Mouse (Mus musculus) neural tube, embryonic 15.5 days (tissue): ENCODE results near the gene Gpx3. TPM values are rescaled to one million over a fixed set of nuclear protein-coding genes. Genes with fewer than 3 reads are reported as not detected.

Experiments
- ATAC-seq: fragments of 200-750 bp; cut with Nextera tagmentation; 2 replicates; pipeline ENCODE4 v1.8.0; 2017; ENCODE audit warnings: mild to moderate bottlenecking, moderate TSS enrichment, moderate library complexity; ENCODE audit not compliant: low FRiP score
- H3K27ac ChIP-seq: fragments of 300-500 bp; sonication (generic); replicated peaks from 2 replicates; pipeline ENCODE4 v1.5.1; 2015; ENCODE audit warnings: mild to moderate bottlenecking, inconsistent platforms
- H3K27me3 ChIP-seq: fragments of 300-500 bp; sonication (generic); replicated peaks from 2 replicates; pipeline ENCODE4 v1.6.1; 2015; ENCODE audit warnings: inconsistent platforms
- H3K36me3 ChIP-seq: fragments of 300-500 bp; sonication (generic); 2 replicates; pipeline ENCODE4 v1.6.1; 2015; ENCODE audit warnings: inconsistent platforms
- H3K4me1 ChIP-seq: fragments of 300-500 bp; sonication (generic); 2 replicates; pipeline ENCODE4 v1.6.1; 2015; ENCODE audit warnings: inconsistent platforms
- H3K4me2 ChIP-seq: fragments of 300-500 bp; sonication (generic); 2 replicates; pipeline ENCODE4 v1.6.1; 2015; ENCODE audit warnings: inconsistent platforms, mild to moderate bottlenecking, moderate library complexity
- H3K4me3 ChIP-seq: fragments of 300-500 bp; sonication (generic); replicated peaks from 2 replicates; pipeline ENCODE4 v1.5.1; 2015; ENCODE audit warnings: mild to moderate bottlenecking, inconsistent platforms
- H3K9ac ChIP-seq: fragments of 300-500 bp; sonication (generic); replicated peaks from 2 replicates; pipeline ENCODE4 v1.6.1; 2015; ENCODE audit warnings: mild to moderate bottlenecking, inconsistent platforms
- H3K9me3 ChIP-seq: fragments of 300-500 bp; sonication (generic); replicated peaks from 2 replicates; pipeline ENCODE4 v1.6.1; 2016; ENCODE audit warnings: inconsistent platforms
- WGBS: fragments of 180-500 bp; shearing (Covaris S2); methylation state at CpG from one replicate; pipeline ENCODE4 v1.1.7; 2015; ENCODE audit warnings: mixed read lengths; 5-methylcytosine and 5-hydroxymethylcytosine counted together
- polyA plus RNA-seq: library from polyadenylated mRNA; unstranded; fragments of >200 nt; fragmentation: Nextera tagmentation; extraction: Ambion mirVana; gene quantifications from 2 replicates; pipeline ENCODE4 v1.2.1, GENCODE M21; 2015

Gpx3 gene
- polyA plus RNA-seq, 1 experiment from 2014 or later, result 69.2 TPM

DNA sequence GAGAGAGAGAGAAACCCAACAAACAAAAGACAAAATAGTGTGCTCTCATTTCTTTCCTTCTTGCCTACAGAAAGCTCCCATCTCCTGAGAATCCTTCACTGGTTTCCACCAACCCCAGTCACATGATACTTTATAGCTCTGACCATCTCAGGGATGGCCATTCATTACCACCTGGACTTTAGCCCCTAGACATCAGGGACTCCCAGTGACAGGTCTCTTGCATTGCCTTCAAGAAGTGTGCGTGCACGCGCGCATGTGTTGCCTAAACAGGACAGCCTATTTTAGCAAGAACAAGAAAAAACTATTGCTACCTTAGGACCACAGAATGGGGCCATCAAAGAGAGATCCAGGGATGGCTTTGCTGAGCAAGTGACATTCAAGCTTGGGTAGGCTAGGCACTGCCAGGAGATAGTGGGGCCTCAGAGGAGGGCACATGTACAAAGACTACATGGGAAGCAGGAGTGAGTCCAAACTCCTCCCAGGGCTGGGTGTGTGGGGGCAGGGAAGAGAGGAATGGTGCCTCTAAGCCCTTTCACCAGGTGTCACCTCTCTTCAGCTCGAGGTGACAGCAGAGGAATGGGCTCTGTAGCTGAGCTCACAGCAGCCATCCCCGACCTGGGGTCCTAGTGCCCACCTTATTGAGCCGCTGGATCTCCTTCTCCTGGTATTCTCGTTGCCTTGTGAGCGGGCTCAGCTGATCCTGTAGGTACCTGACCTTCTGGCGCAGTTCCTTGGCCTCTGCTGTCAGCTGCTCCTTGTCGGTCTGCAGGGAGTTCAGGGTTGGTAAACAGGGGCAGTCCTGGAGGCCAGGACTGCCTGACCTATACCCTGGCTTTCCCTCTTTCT lies 18.1 kb downstream of the Gpx3 start:
- Histone ChIP-seq H3K27me3 (no peaks in the 10 kb centered on the region), H3K4me1 (no peaks in the 10 kb centered on the region), H3K4me2 (no peak overlapping the region), H3K27ac (no peak overlapping the region), H3K4me3 (no peak overlapping the region), H3K36me3 (peaks cover 59% of the 10 kb centered on the region), H3K9me3 (no peaks in the 10 kb centered on the region), H3K9ac (no peak overlapping the region)
- WGBS, result 89% methylated on average over 11 of the region's 11 CpGs
- no peak for ATAC-seq

DNA sequence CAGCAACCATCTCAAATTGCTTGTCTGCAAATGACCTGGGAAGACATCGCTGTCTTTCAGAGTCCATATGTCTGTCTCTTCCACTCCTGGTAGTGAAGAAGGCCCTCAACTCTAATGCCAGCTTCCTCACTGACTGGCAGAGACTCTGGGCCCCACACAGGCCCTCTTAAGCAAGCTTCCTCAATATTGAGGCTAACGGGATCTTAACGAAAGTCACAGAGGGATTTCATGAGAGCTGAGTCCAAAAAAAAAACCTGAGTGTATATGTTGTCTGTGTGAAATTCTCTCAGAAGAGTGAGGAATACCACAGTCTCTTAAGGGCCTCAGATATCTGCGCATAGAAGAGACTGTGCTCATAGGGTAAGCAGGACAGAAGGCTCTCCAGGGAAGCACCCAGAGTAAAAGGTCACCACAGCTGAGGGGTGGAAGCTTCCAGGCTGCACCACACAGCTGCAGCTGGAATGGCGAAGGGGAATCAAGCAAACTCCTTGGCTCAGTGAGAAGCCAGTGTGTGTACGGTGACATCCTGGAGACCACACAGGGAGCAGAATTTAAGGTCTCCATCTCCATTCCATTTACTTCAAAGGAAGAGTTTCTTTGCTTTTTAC lies 18.8 kb downstream of the Gpx3 start:
- Histone ChIP-seq H3K27ac (no peak overlapping the region), H3K4me3 (no peak overlapping the region), H3K4me2 (no peak overlapping the region), H3K9me3 (no peaks in the 10 kb centered on the region), H3K4me1 (no peaks in the 10 kb centered on the region), H3K36me3 (peaks cover 63% of the 10 kb centered on the region), H3K9ac (no peak overlapping the region), H3K27me3 (no peaks in the 10 kb centered on the region)
- 86% methylated on average over 6 of the region's 6 CpGs for WGBS
- no peak for ATAC-seq

DNA sequence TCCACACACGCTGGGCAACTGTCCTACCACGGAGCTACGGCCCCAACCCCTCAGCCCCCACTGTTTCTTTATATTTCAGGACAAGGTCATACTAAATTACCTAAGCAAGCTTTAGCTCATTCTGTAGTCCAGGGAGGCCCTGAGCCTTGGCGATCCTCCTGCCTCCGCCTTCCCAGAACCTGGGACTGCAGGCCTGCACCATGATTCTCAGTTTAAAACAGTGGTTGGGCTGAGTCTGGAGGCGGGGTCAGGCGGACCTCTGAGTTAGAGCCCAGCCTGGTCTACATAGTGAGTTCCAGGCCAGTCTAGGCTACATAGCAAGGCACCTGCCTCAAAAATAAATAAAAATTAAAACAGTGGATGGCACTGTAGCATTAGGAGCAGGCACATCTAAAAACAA lies 19.5 kb downstream of the Gpx3 start:
- no peak for ATAC-seq
- 38% methylated on average over 7 of the region's 7 CpGs for WGBS
- Histone ChIP-seq H3K27me3 (no peaks in the 10 kb centered on the region), H3K4me1 (no peaks in the 10 kb centered on the region), H3K4me3 (no peak overlapping the region), H3K9ac (no peak overlapping the region), H3K27ac (no peak overlapping the region), H3K4me2 (no peak overlapping the region), H3K9me3 (no peaks in the 10 kb centered on the region), H3K36me3 (peaks cover 68% of the 10 kb centered on the region)

DNA sequence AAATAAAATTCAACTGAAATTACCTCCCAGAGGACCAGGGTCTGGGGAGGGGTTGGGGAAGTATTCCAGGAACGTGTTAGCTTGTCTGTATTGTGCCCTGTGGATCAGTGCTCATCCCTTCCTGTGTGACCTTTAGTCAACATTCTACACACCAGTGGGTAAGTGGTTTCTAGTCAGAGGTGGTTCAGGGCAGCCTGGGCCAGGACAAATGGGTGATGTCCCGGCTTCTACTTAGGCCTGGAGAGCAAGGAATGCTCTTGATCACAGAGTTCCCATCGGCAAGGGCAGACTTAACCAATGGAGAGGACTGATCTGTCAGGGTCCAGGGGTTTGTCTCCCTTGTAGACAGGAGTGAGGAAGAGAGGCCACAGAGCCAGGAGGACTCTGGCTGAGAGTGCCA lies 20.2 kb downstream of the Gpx3 start:
- no peaks in the 10 kb centered on the region for H3K4me1 ChIP-seq
- H3K4me3 ChIP-seq, result no peak overlapping the region
- ATAC-seq, result no peak
- H3K27me3 ChIP-seq, result no peaks in the 10 kb centered on the region
- H3K36me3 ChIP-seq, result peaks cover 68% of the 10 kb centered on the region
- H3K9me3 ChIP-seq, result no peaks in the 10 kb centered on the region
- WGBS, result 93% methylated on average over 3 of the region's 3 CpGs
- H3K4me2 ChIP-seq, result no peak overlapping the region
- no peak overlapping the region for H3K9ac ChIP-seq
- no peak overlapping the region for H3K27ac ChIP-seq

DNA sequence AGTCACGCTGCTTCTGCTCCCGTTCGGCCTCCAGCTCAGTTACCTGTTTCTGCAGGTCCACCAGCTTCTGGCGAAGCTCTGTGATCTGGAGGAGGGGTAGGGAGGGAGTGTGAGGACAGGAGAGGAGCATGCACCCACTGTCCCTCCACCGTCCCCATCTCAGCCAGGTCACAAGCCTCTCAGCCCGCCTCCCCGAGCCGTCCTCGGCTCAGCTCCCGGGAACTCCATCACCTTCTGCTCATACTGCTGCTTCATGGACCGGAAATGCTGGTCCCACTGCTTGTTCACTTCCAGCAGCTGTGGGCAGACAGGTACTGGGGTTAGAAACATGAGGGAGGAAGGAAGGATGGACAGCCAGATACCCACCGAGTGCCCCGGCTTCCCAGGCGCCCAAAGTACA lies 21.9 kb downstream of the Gpx3 start:
- H3K4me1 ChIP-seq, result no peaks in the 10 kb centered on the region
- H3K27ac ChIP-seq, result no peak overlapping the region
- no peak for ATAC-seq
- no peak overlapping the region for H3K4me3 ChIP-seq
- 90% methylated on average over 14 of the region's 14 CpGs for WGBS
- H3K36me3 ChIP-seq, result peaks cover 61% of the 10 kb centered on the region
- no peaks in the 10 kb centered on the region for H3K9me3 ChIP-seq
- H3K4me2 ChIP-seq, result no peak overlapping the region
- no peak overlapping the region for H3K9ac ChIP-seq
- no peaks in the 10 kb centered on the region for H3K27me3 ChIP-seq

DNA sequence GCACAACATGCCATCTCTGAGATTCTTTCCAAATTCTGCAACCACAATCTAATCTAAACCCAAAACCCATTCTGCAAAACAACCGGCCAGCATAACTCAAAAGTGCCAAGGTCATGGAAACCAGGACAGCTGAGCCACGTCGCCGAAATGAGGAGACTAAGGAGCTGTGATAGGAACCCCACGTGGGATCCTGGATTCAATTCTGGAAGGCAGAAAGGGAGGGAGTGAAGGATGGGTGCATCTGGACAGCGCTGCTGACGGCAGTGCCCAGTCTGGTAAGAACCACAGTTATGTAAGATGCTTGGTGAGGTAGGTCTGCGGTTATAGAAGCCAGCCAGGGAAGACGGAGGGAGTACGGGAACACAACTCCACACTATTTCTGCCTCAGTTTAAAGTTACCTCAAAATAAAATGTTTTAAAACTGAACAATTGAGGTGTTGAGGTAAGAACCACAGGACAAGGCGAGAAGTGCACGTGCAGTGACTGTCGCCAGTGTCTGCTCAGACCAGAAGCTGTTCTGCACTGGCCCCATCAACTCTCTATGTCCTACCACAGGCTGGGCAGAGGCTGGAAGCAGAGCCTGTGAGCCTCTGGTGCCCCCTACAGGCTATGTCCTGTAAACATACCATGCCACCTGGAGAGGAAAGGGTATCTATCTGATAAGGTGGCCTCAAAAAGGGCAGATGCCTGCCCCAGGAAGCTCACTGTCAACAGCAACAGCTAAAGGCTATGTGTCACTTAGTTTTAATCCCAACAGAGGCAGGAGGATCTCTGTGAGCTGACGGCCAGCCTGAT lies 25.3 kb downstream of the Gpx3 start:
- 86% methylated on average over 14 of the region's 14 CpGs for WGBS
- Histone ChIP-seq H3K9ac (no peak overlapping the region), H3K4me3 (no peak overlapping the region), H3K4me1 (no peaks in the 10 kb centered on the region), H3K36me3 (peaks cover 56% of the 10 kb centered on the region), H3K27me3 (no peaks in the 10 kb centered on the region), H3K4me2 (no peak overlapping the region), H3K9me3 (no peaks in the 10 kb centered on the region), H3K27ac (no peak overlapping the region)
- no peak for ATAC-seq

DNA sequence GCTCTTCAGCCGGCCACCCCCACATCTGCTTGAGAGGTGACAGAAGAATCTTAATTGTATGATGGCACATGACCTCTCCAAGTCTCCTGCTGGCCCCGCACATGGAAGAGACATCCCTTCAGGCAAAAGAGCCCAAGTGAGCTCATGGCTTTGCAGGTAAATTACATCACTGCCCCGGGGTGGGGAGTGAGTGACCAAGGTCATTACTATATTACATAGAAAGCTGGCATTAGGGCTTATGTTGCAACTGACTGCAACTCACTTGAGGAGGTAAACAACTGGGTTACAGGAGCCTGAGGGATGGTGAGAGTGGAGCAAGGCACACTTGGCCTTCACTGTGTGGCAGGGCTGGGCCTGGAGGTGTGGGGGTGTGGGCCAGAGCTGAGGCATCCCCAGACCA lies 26.0 kb downstream of the Gpx3 start:
- Histone ChIP-seq H3K4me1 (no peaks in the 10 kb centered on the region), H3K27ac (no peak overlapping the region), H3K9me3 (no peaks in the 10 kb centered on the region), H3K36me3 (peaks cover 54% of the 10 kb centered on the region), H3K9ac (no peak overlapping the region), H3K4me3 (no peak overlapping the region), H3K4me2 (no peak overlapping the region), H3K27me3 (no peaks in the 10 kb centered on the region)
- 92% methylated on average over 3 of the region's 3 CpGs for WGBS
- ATAC-seq, result no peak

DNA sequence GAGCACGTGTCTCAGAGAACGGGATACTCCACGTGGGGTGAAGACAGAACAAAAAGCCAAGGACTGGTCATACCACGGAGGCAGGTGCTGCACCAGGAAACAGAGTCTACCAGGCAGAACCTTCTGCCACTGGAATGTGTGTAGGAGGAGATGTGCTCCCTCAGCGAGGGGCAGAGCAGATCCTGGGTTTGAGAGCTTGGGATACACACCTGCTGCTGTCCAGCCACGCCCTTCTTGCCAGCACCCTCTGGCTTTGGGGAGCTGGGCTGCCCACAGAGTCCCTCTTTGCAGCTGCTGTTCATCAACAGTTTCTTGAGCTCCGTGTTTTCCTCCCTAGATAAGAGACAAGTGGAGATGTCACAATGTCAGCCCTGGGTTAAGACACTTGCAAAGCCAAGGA lies 26.6 kb downstream of the Gpx3 start:
- no peak overlapping the region for H3K27ac ChIP-seq
- no peak overlapping the region for H3K4me3 ChIP-seq
- no peak for ATAC-seq
- H3K4me2 ChIP-seq, result no peak overlapping the region
- H3K9me3 ChIP-seq, result no peaks in the 10 kb centered on the region
- no peak overlapping the region for H3K9ac ChIP-seq
- H3K36me3 ChIP-seq, result peaks cover 55% of the 10 kb centered on the region
- 90% methylated on average over 7 of the region's 7 CpGs for WGBS
- no peaks in the 10 kb centered on the region for H3K4me1 ChIP-seq
- no peaks in the 10 kb centered on the region for H3K27me3 ChIP-seq

DNA sequence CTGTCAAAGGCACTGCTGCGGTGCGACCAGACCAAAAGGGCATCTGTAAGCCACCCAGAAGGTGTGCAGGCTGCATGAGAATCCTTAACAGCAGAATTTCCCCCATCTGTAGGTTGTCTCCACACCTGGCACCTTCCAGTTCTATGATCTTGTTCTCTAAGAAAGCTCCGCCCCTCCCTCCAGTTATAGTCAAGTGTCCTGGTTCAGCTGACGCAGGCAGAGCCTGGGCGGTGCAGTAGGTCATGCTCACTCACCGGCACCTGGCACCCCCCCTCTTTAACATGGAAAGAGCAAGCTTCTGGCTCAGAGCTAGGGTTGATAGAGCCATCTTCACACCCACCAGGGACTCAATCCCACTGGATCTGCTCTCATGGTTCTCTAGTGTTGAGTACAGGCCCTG lies 27.0 kb downstream of the Gpx3 start:
- peaks cover 53% of the 10 kb centered on the region for H3K36me3 ChIP-seq
- no peak overlapping the region for H3K4me3 ChIP-seq
- H3K4me1 ChIP-seq, result no peaks in the 10 kb centered on the region
- H3K27ac ChIP-seq, result no peak overlapping the region
- H3K4me2 ChIP-seq, result no peak overlapping the region
- 96% methylated on average over 6 of the region's 6 CpGs for WGBS
- H3K9me3 ChIP-seq, result no peaks in the 10 kb centered on the region
- ATAC-seq, result no peak
- no peak overlapping the region for H3K9ac ChIP-seq
- H3K27me3 ChIP-seq, result no peaks in the 10 kb centered on the region

DNA sequence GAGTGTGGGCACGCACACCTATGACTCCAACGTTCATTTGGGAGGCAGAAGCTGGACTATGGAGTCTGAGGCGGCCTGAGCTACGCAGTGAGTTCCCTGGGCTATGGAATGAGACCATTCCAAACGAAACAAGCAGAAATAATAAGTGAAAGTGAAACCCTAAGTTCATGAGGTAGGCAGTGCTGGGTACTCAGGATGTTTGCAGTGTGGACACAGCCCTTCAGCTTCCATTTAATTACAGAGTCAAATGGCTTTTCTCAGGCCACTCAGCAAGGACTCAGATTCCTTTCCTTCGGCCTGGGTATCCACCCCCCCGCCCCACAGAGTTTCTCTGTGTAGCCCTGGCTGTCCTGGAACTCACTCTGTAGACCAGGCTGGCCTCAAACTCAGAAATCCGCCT lies 27.5 kb downstream of the Gpx3 start:
- ATAC-seq, result no peak
- no peaks in the 10 kb centered on the region for H3K9me3 ChIP-seq
- no peak overlapping the region for H3K4me2 ChIP-seq
- H3K4me3 ChIP-seq, result no peak overlapping the region
- no peaks in the 10 kb centered on the region for H3K27me3 ChIP-seq
- no peak overlapping the region for H3K27ac ChIP-seq
- no peaks in the 10 kb centered on the region for H3K4me1 ChIP-seq
- H3K9ac ChIP-seq, result no peak overlapping the region
- peaks cover 53% of the 10 kb centered on the region for H3K36me3 ChIP-seq
- WGBS, result 89% methylated on average over 8 of the region's 8 CpGs

DNA sequence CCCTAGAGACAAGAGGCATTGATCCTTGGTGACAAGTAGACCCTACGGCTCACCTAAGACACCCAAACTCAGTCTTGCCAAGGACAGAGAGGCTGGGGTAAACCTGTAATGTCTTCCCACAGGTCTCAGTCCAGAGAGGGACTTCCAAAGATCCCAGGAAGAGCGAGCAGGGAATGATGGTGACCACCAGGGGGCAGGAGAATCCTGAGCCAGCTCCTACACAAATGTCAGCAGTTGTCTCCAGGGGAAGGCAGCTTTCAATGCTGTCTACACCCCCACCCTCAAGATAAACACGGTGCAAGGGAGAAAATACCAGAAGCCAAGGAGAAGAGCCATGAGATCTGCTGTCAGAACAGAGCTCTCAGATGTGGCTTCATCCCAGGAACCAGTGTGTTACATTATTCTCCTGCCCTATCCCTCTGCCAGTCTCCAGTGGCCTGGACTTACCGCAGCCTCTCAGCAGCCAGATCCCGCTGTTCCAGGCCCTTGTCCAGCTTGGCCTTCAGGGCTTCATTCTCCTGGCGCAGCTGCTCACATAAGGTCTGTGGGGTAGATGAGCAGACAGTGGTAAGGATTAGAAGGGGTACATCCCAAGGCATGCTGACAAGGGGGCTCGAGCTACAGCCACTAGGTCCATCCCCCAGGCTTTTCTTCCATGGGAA lies 28.2 kb downstream of the Gpx3 start:
- Histone ChIP-seq H3K9me3 (no peaks in the 10 kb centered on the region), H3K36me3 (peaks cover 53% of the 10 kb centered on the region), H3K4me3 (no peak overlapping the region), H3K4me2 (no peak overlapping the region), H3K9ac (no peak overlapping the region), H3K27me3 (no peaks in the 10 kb centered on the region), H3K27ac (no peak overlapping the region), H3K4me1 (no peaks in the 10 kb centered on the region)
- whole genome bisulfite sequencing, result 69% methylated on average over 7 of the region's 7 CpGs
- ATAC-seq, result no peak
